Mouse (Mus musculus) heart, adult 10 weeks (tissue): Measurements from ENCODE around the gene Nsrp1. TPM values are rescaled to one million over a fixed set of nuclear protein-coding genes. Genes with fewer than 3 reads are reported as not detected.

Experiments used
- polyA plus RNA-seq: library from polyadenylated mRNA; stranded (reverse); fragments of 350-450 nt; fragmentation: Illumina TruSeq; extraction: RNeasy Lipid Tissue Mini Kit (QIAGEN cat#74804); gene quantifications from one replicate; pipeline ENCODE4 v1.2.3, GENCODE M21; 2014; ENCODE audit warnings: low read depth, low replicate concordance

Gene Nsrp1
- polyA plus RNA-seq, result 10.3 TPM

GRCm38 (mm10) chr11:77078273-77079134 is at the start of gene Nsrp1:
Gene Nsrp1 (minus strand): TSS chr11:77078435.

GRCm38 (mm10) chr11:76997916-76998704 is 80.1 kb downstream of the Nsrp1 start, which contains the start of gene Slc6a4:
Gene Slc6a4 (plus strand): TSS chr11:76998603.

Other genes starting within 250 kb of the Nsrp1 start
- gene Cpd, start 231.4 kb downstream of the Nsrp1 start, polyA plus RNA-seq, result 30.2 TPM
- not detected for gene Tmigd1, start 176.3 kb downstream of the Nsrp1 start, polyA plus RNA-seq
- 29.8 TPM for gene Blmh, start 153.6 kb downstream of the Nsrp1 start, polyA plus RNA-seq
- gene Slc6a4, start 79.8 kb downstream of the Nsrp1 start, polyA plus RNA-seq, result 0.16 TPM
- gene Efcab5, start 110.5 kb upstream of the Nsrp1 start, polyA plus RNA-seq, result 1.2 TPM
- 39.5 TPM for gene Ssh2, start 137.9 kb upstream of the Nsrp1 start, polyA plus RNA-seq